Comparison of ENCODE assay signal across 10 mouse cellular contexts in genomic region chr13:44624716-44625115, GRCm38 (mm10).
A peak's percentile ranks its signal among the peaks of the same experiment; 100 is the strongest.
DNase-seq lines count a peak whose midpoint lies in the region; ATAC-seq lines count a peak whose summit lies in the region.
"Had no signal": no experiment of that assay in that cellular context is flagged by ENCODE, and none has a peak within 500 bp of the region (broad histone marks: within the 10 kb centered on the region; RNA-seq: fewer than 3 reads in every experiment).

No protein-coding gene starts in this region.

- peaks cover 56% of the 10 kb centered on the region for H3K4me1 ChIP-seq in heart, embryonic 15.5 days (replicated peaks)

- ATAC-seq in heart, embryonic 15.5 days (replicated peaks; ENCODE audit: insufficient number of reproducible peaks, insufficient read depth, low FRiP score, low read depth) = no peak
- no peak for ATAC-seq in granulocyte monocyte progenitor cell, adult 5-6 weeks (replicated peaks; ENCODE audit: poor library complexity, severe bottlenecking)

- no peak overlapping the region for H3K4me2 ChIP-seq in heart, embryonic 15.5 days

- H3K27ac ChIP-seq in heart, embryonic 15.5 days = peak overlapping the region; percentile 90

- H3K4me3 ChIP-seq in heart, embryonic 15.5 days = no peak overlapping the region

- WGBS in heart, embryonic 15.5 days = 50% methylated on average over 13 of the region's 13 CpGs

- no peaks in the 10 kb centered on the region for H3K9me3 ChIP-seq in heart, embryonic 15.5 days (replicated peaks)

- no peaks in the 10 kb centered on the region for H3K27me3 ChIP-seq in heart, embryonic 15.5 days

- H3K9ac ChIP-seq in heart, embryonic 15.5 days = no peak overlapping the region

- no peaks in the 10 kb centered on the region for H3K36me3 ChIP-seq in heart, embryonic 15.5 days

- no peak for DNase-seq in heart, postnatal 36 days
- peak; percentile 31 for DNase-seq in ovary, adult 18-20 months (ENCODE audit: low spot score)
- DNase-seq in ovary, postnatal 10 days (ENCODE audit: low spot score) = no peak
- peak; percentile 51 to 59 for DNase-seq in adrenal gland, postnatal 36 days
- DNase-seq in thymus, postnatal 25 days = peak; percentile 46
- DNase-seq: cerebellum, adult 11-12 months; gastrocnemius, postnatal 25 days; kidney, adult 11 months had no signal

- intact Hi-C loops in heart, postnatal 36 days (cut with DNase I) = no loop called here

Comparison
In these comparisons a context has a peak if more than half of its experiments do, and no peak if none do; other contexts are left out.
1. DNase-seq: peak in ovary, adult 18-20 months (single experiment), adrenal gland, postnatal 36 days (2 of 2) and thymus, postnatal 25 days (single experiment); none in heart, postnatal 36 days (0 of 2) and ovary, postnatal 10 days (single experiment).